Mouse (Mus musculus): ENCODE results near the gene Vmn1r77. TPM values are rescaled to one million over a fixed set of nuclear protein-coding genes. Genes with fewer than 3 reads are reported as not detected.
"Not testable (repeated sequence)": the region's sequence is repeated elsewhere in the genome, so short reads cannot be mapped to it uniquely, and the experiment has no call there.

Gene Vmn1r77
- not detected in 2 replicates for polyA plus RNA-seq (2015; fragmentation: Nextera tagmentation; extraction: Ambion mirVana)

- H3K27me3 ChIP-seq (ENCODE audit: control insufficient read depth, insufficient read depth, low read depth, low read length); H3K36me3 ChIP-seq (ENCODE audit: control insufficient read depth, insufficient read depth, low read length); H3K4me1 ChIP-seq (replicated peaks; ENCODE audit: control insufficient read depth, insufficient read depth, low read length); H3K4me3 ChIP-seq (ENCODE audit: low read length); ATAC-seq (ENCODE audit: low read depth); H3K4me2 ChIP-seq (ENCODE audit: low read depth, low read length); H3K9me3 ChIP-seq (ENCODE audit: control insufficient read depth, low read length); H3K27ac ChIP-seq (ENCODE audit: low read length); H3K9ac ChIP-seq (ENCODE audit: low read length): not testable (repeated sequence)
Observed at GRCm38 (mm10) chr7:12036452-12036851, at the start of gene Vmn1r77. TSS of gene Vmn1r77 (plus strand) at chr7:12036752.

DNA sequence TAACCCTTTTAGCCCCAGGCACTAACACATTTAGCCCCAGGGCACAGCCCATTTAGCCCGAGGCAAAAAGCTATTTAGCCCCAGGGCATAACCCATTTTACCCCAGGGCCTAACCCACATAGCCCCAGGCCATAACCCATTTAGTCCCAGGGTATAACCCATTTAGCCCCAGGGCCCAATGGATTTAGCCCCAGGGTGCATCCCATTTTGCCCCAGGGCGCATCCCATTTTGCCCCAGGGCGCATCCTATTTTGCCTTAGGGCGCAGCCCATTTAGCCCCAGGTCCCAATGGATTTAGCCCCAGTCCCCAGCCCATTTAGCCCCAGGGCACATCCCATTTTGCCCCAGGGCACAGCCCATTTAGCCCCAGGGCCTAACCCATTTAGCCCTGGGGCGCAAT, 25.1 kb upstream of the Vmn1r77 start:
- 91% methylated on average over 5 of the region's 5 CpGs for WGBS
- H3K4me3 ChIP-seq (ENCODE audit: low read length); ATAC-seq (ENCODE audit: low read depth); H3K4me1 ChIP-seq (replicated peaks; ENCODE audit: control insufficient read depth, insufficient read depth, low read length); H3K9ac ChIP-seq (ENCODE audit: low read length); H3K4me2 ChIP-seq (ENCODE audit: low read depth, low read length); H3K27me3 ChIP-seq (ENCODE audit: control insufficient read depth, insufficient read depth, low read depth, low read length); H3K36me3 ChIP-seq (ENCODE audit: control insufficient read depth, insufficient read depth, low read length); H3K27ac ChIP-seq (ENCODE audit: low read length): not testable (repeated sequence)
- H3K9me3 ChIP-seq (ENCODE audit: control insufficient read depth, low read length) = peaks cover 43% of the 10 kb centered on the region

DNA sequence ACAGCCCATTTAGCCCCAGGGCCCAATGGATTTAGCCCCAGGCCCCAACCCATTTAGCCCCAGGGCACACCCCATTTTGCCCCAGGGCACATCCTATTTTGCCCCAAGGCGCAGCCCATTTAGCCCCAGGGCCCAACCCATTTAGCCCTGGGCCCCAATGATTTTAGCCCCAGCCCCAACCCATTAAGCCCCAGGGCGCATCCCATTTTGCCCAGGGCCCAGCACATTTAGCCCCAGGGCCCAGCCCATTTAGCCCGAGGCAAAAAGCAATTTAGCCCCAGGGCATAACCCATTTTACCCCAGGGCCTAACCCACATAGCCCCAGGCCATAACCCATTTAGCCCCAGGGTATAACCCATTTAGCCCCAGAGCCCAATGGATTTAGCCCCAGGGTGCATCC, 24.2 kb upstream of the Vmn1r77 start:
- not testable (repeated sequence) for H3K27me3 ChIP-seq (ENCODE audit: control insufficient read depth, insufficient read depth, low read depth, low read length); H3K4me2 ChIP-seq (ENCODE audit: low read depth, low read length); H3K4me3 ChIP-seq (ENCODE audit: low read length); H3K9ac ChIP-seq (ENCODE audit: low read length); H3K36me3 ChIP-seq (ENCODE audit: control insufficient read depth, insufficient read depth, low read length); H3K4me1 ChIP-seq (replicated peaks; ENCODE audit: control insufficient read depth, insufficient read depth, low read length); H3K27ac ChIP-seq (ENCODE audit: low read length)
- ATAC-seq (ENCODE audit: low read depth) = peak; percentile 37; the same call in 1 of the 2 replicates
- WGBS = 88% methylated on average over 3 of the region's 3 CpGs
- peaks cover 46% of the 10 kb centered on the region for H3K9me3 ChIP-seq (ENCODE audit: control insufficient read depth, low read length)

- ATAC-seq (ENCODE audit: low read depth) = no peak
Observed at GRCm38 (mm10) chr7:12013106-12013505, 23.4 kb upstream of the Vmn1r77 start.

GRCm38 (mm10) chr7:12017829-12018228, 18.7 kb upstream of the Vmn1r77 start:
- H3K27me3 ChIP-seq (ENCODE audit: control insufficient read depth, insufficient read depth, low read depth, low read length); H3K4me1 ChIP-seq (replicated peaks; ENCODE audit: control insufficient read depth, insufficient read depth, low read length); H3K4me2 ChIP-seq (ENCODE audit: low read depth, low read length); H3K9ac ChIP-seq (ENCODE audit: low read length); H3K36me3 ChIP-seq (ENCODE audit: control insufficient read depth, insufficient read depth, low read length); H3K27ac ChIP-seq (ENCODE audit: low read length); H3K4me3 ChIP-seq (ENCODE audit: low read length); ATAC-seq (ENCODE audit: low read depth): not testable (repeated sequence)
- H3K9me3 ChIP-seq (ENCODE audit: control insufficient read depth, low read length) = peaks cover 40% of the 10 kb centered on the region
- WGBS = 81% methylated on average over 2 of the region's 2 CpGs

More at GRCm38 (mm10) chr7:12013106-12013505, 23.4 kb upstream of the Vmn1r77 start:
- no peaks in the 10 kb centered on the region for H3K4me1 ChIP-seq (replicated peaks; ENCODE audit: control insufficient read depth, insufficient read depth, low read length)
- no peaks in the 10 kb centered on the region for H3K36me3 ChIP-seq (ENCODE audit: control insufficient read depth, insufficient read depth, low read length)
- H3K4me2 ChIP-seq (ENCODE audit: low read depth, low read length) = no peak overlapping the region
- H3K27me3 ChIP-seq (ENCODE audit: control insufficient read depth, insufficient read depth, low read depth, low read length) = no peaks in the 10 kb centered on the region
- no peak overlapping the region for H3K9ac ChIP-seq (ENCODE audit: low read length)
- H3K4me3 ChIP-seq (ENCODE audit: low read length) = no peak overlapping the region
- no peak overlapping the region for H3K27ac ChIP-seq (ENCODE audit: low read length)
- peaks cover 51% of the 10 kb centered on the region for H3K9me3 ChIP-seq (ENCODE audit: control insufficient read depth, low read length)
- WGBS = 78% methylated on average over 4 of the region's 4 CpGs

DNA sequence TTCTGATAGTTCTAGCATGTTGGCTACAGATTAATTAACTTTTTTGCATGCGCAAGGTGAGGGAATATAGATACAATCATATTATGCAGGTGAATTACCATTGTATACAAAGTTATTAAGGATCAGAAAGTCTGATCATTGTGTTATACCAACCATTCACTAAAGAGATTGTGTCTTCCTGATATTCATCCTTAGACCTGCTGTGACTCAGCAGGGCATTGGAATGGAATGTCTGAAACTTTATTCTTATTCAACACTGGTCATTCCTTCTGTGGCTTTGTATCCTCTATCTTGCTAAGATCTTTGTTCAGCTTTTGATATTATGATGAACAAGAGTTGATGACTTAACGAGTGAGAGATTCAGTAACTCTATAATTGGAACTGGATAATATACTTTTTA, 4.1 kb downstream of the Vmn1r77 start:
- Histone ChIP-seq H3K4me3 (ENCODE audit: low read length) (no peak overlapping the region), H3K9ac (ENCODE audit: low read length) (no peak overlapping the region), H3K4me2 (ENCODE audit: low read depth, low read length) (no peak overlapping the region), H3K27ac (ENCODE audit: low read length) (no peak overlapping the region), H3K9me3 (ENCODE audit: control insufficient read depth, low read length) (peaks cover 3% of the 10 kb centered on the region; the same call in 1 of the 2 replicates), H3K4me1 (replicated peaks; ENCODE audit: control insufficient read depth, insufficient read depth, low read length) (no peaks in the 10 kb centered on the region), H3K36me3 (ENCODE audit: control insufficient read depth, insufficient read depth, low read length) (no peaks in the 10 kb centered on the region), H3K27me3 (ENCODE audit: control insufficient read depth, insufficient read depth, low read depth, low read length) (no peaks in the 10 kb centered on the region)
- WGBS = 62% methylated on average over 2 of the region's 2 CpGs
- no peak for ATAC-seq (ENCODE audit: low read depth)

Other genes starting within 250 kb of the Vmn1r77 start
- gene Vmn1r74, start 202.8 kb upstream of the Vmn1r77 start, polyA plus RNA-seq (2015; fragmentation: Nextera tagmentation; extraction: Ambion mirVana) = not detected in 2 replicates
- not detected in 2 replicates for gene Vmn1r75, start 162.1 kb upstream of the Vmn1r77 start, polyA plus RNA-seq (2015; fragmentation: Nextera tagmentation; extraction: Ambion mirVana)
- not detected in 2 replicates for gene Vmn1r76, start 98.5 kb upstream of the Vmn1r77 start, polyA plus RNA-seq (2015; fragmentation: Nextera tagmentation; extraction: Ambion mirVana)
- not detected in 2 replicates for gene Vmn1r78, start 113.5 kb downstream of the Vmn1r77 start, polyA plus RNA-seq (2015; fragmentation: Nextera tagmentation; extraction: Ambion mirVana)
- not detected in 2 replicates for gene Vmn1r79, start 134.5 kb downstream of the Vmn1r77 start, polyA plus RNA-seq (2015; fragmentation: Nextera tagmentation; extraction: Ambion mirVana)
- not detected in 2 replicates for gene Vmn1r80, start 152.5 kb downstream of the Vmn1r77 start, polyA plus RNA-seq (2015; fragmentation: Nextera tagmentation; extraction: Ambion mirVana)
- gene Vmn1r81, start 231.5 kb downstream of the Vmn1r77 start, polyA plus RNA-seq (2015; fragmentation: Nextera tagmentation; extraction: Ambion mirVana) = not detected in 2 replicates